In genomic region chr9:76649484-76649883, GRCm38 (mm10) we compare ENCODE assay signal across 16 mouse cellular contexts.
"Had no signal": no experiment of that assay in that cellular context is flagged by ENCODE, and none has a peak within 500 bp of the region (broad histone marks: within the 10 kb centered on the region; RNA-seq: fewer than 3 reads in every experiment).

No protein-coding gene starts in this region.

- H3K9ac ChIP-seq: neural tube, embryonic 13.5 days; neural tube, embryonic 15.5 days; stomach, embryonic 15.5 days had no signal

- H3K9me3 ChIP-seq: neural tube, embryonic 13.5 days; neural tube, embryonic 15.5 days; stomach, embryonic 15.5 days had no signal

- H3K36me3 ChIP-seq: neural tube, embryonic 13.5 days; neural tube, embryonic 15.5 days; stomach, embryonic 15.5 days had no signal

- H3K4me2 ChIP-seq: neural tube, embryonic 13.5 days; neural tube, embryonic 15.5 days; stomach, embryonic 15.5 days had no signal

- DNase-seq: retina, postnatal 1 day; right cerebral cortex, adult 18-20 months; right cerebral cortex, postnatal 14 days; right cerebral cortex, postnatal 25 days; right cerebral cortex, postnatal 4 days; spleen, adult 18-20 months; thymus, adult 18-20 months; thymus, adult 2 months; thymus, postnatal 14 days; thymus, postnatal 25 days; thymus, postnatal 36 days; thymus, postnatal 4 days had no signal

- H3K27me3 ChIP-seq: neural tube, embryonic 13.5 days; neural tube, embryonic 15.5 days; stomach, embryonic 15.5 days had no signal

- H3K4me3 ChIP-seq: neural tube, embryonic 13.5 days; neural tube, embryonic 15.5 days; stomach, embryonic 15.5 days had no signal

- H3K4me1 ChIP-seq: neural tube, embryonic 13.5 days; neural tube, embryonic 15.5 days; stomach, embryonic 15.5 days had no signal

- H3K27ac ChIP-seq: neural tube, embryonic 13.5 days; neural tube, embryonic 15.5 days; stomach, embryonic 15.5 days; stomach, postnatal 0 days had no signal
